Mouse (Mus musculus) forebrain, postnatal 0 days (tissue): ENCODE measurements around the gene Eva1a. TPM values are rescaled to one million over a fixed set of nuclear protein-coding genes. Genes with fewer than 3 reads are reported as not detected.
A peak's percentile ranks its signal among the peaks of the same experiment; 100 is the strongest.

Source experiments
- ATAC-seq: fragments of 200-750 bp; cut with Nextera tagmentation; 2 replicates; pipeline ENCODE4 v1.8.0; 2017; ENCODE audit warnings: mild to moderate bottlenecking, moderate library complexity
- DNase-seq: peaks from one replicate; pipeline ENCODE4 v3.0.0-alpha.2; 2015
- H3K27ac ChIP-seq: fragments of 300-500 bp; sonication (generic); 2 replicates; pipeline ENCODE4 v1.5.1; 2014; ENCODE audit warnings: low read depth, mild to moderate bottlenecking, antibody characterized with exemption, low read length, moderate library complexity, mixed read lengths
- H3K27me3 ChIP-seq: fragments of 300-500 bp; sonication (generic); 2 replicates; pipeline ENCODE4 v1.6.1; 2014; ENCODE audit warnings: mild to moderate bottlenecking, low read length, mixed read lengths; ENCODE audit not compliant: insufficient read depth
- H3K36me3 ChIP-seq: fragments of 300-500 bp; sonication (generic); 2 replicates; pipeline ENCODE4 v1.6.1; 2014; ENCODE audit warnings: mild to moderate bottlenecking, moderate library complexity; ENCODE audit not compliant: insufficient read depth
- H3K4me1 ChIP-seq: fragments of 300-500 bp; sonication (generic); 2 replicates; pipeline ENCODE4 v1.6.1; 2014; ENCODE audit warnings: antibody characterized with exemption; ENCODE audit not compliant: insufficient read depth
- H3K4me2 ChIP-seq: fragments of 300-500 bp; sonication (generic); 2 replicates; pipeline ENCODE4 v1.6.1; 2014; ENCODE audit warnings: low read depth, mild to moderate bottlenecking, moderate library complexity
- H3K4me3 ChIP-seq: fragments of 300-500 bp; sonication (generic); 2 replicates; pipeline ENCODE4 v1.5.1; 2014; ENCODE audit warnings: low read depth, low read length, mixed read lengths
- H3K9ac ChIP-seq: fragments of 300-500 bp; sonication (generic); 2 replicates; pipeline ENCODE4 v1.6.1; 2014; ENCODE audit warnings: mild to moderate bottlenecking
- H3K9me3 ChIP-seq: fragments of 300-500 bp; sonication (generic); 2 replicates; pipeline ENCODE4 v1.6.1; 2016; ENCODE audit warnings: low read length
- CTCF ChIP-seq: sonication (generic); IDR thresholded peaks from 2 replicates; pipeline ENCODE4 v1.5.1; 2016; ENCODE audit warnings: antibody characterized with exemption, control low read depth, low read depth
- WGBS: fragments of 180-500 bp; shearing (Covaris S2); extraction: QIAGEN DNeasy Blood & Tissue Kit; methylation state at CpG from one replicate; pipeline ENCODE4 v1.1.7; 2014; 5-methylcytosine and 5-hydroxymethylcytosine counted together
- polyA plus RNA-seq: library from polyadenylated mRNA; unstranded; fragments of >200 nt; fragmentation: Nextera tagmentation; extraction: Ambion mirVana; gene quantifications from 2 replicates; pipeline ENCODE4 v1.2.1, GENCODE M21; 2015
- total RNA-seq: library from RNA; depleted of rRNA; stranded (reverse); fragments of >200 nt; gene quantifications from 2 replicates; pipeline ENCODE4 v1.2.3, GENCODE M21; 2014

Gene Eva1a
- total and polyA plus RNA-seq, 2 experiments from 2014 or later, result 1.3 to 2.0 TPM

DNA sequence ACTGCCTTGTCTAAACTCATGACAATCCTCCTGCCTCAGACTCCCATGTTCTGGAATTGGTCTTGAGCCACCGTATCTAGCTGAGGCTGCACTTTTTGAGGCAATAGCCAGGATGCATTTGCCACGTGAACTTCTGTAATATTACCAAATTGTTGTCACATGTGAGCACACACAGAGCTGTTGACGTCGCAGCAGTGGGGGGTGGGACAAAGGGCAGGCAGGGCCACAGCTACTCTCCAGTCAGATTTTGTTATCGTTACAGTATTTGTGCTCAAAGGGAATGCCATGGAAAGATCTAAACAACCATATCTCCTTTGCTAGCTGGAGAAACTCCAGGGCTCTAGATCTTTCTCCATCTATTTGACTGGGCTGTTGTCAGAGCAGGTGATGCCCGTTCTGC, 1.6 kb upstream of the Eva1a start:
- H3K27me3 ChIP-seq, result peaks cover 21% of the 10 kb centered on the region
- WGBS, result 78% methylated on average over 6 of the region's 6 CpGs

GRCm38 (mm10) chr6:82039968-82040367, 875 bp upstream of the Eva1a start:
- no peak for TF ChIP-seq CTCF
- Histone ChIP-seq H3K4me1 (peaks cover 8% of the 10 kb centered on the region; the same call in 1 of the 2 replicates), H3K27me3 (peaks cover 21% of the 10 kb centered on the region), H3K9ac (no peak overlapping the region), H3K4me2 (no peak overlapping the region), H3K36me3 (no peaks in the 10 kb centered on the region), H3K27ac (no peak overlapping the region), H3K4me3 (no peak overlapping the region), H3K9me3 (no peaks in the 10 kb centered on the region)
- no peak for DNase-seq
- 74% methylated on average over 7 of the region's 7 CpGs for WGBS
- ATAC-seq, result no peak

More for the DNA sequence above, 1.6 kb upstream of the Eva1a start:
- TF ChIP-seq CTCF, result no peak
- H3K27ac ChIP-seq, result no peak overlapping the region
- no peak overlapping the region for H3K4me3 ChIP-seq
- H3K9me3 ChIP-seq, result no peaks in the 10 kb centered on the region
- no peak overlapping the region for H3K4me2 ChIP-seq
- DNase-seq (no peak), ATAC-seq (no peak)
- no peaks in the 10 kb centered on the region for H3K36me3 ChIP-seq
- H3K9ac ChIP-seq, result no peak overlapping the region
- H3K4me1 ChIP-seq, result peaks cover 8% of the 10 kb centered on the region; the same call in 1 of the 2 replicates

DNA sequence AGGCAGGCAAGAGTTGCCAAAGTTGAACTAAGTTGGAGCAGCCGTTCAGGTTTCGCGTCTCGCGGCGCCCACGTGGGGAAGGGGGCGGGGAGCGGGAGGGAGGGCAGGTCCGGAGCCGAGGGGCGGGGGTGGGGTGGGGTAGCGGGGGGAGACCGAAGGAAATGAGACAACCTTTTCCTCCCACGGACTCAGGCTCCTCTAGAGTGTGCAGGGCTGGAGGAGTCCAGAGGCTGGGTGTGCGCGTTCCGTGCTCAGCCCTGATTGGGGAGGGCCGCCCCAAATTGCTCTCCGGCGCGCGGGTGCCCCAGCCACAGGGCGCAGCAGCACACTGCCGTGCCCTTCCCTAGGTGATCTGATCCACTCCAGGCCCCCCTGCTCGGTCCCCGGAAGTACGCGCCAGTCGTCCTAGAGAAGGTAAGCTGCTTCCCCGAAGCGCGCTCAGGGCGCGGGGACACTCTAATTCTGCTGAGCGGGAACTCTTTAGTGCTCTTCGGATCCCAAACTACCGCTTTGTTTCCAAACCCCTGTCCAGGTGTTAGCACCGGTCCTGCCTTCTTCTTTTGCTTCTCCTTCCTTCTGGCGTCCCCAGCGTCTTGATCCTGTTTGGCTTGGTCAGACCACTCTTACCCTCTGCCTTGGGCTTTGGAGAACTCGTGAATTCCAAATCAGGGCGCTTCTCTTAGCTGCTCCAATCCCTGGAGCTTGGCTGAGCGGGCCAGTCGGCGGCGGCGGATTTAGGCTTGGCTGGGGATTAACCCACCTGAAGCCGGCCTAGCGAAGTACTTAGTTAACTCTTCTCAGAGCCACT, 849 bp downstream of the Eva1a start:
- DNase-seq, result peak; percentile 30
- under 1% methylated on average over 44 of the region's 50 CpGs for WGBS

DNA sequence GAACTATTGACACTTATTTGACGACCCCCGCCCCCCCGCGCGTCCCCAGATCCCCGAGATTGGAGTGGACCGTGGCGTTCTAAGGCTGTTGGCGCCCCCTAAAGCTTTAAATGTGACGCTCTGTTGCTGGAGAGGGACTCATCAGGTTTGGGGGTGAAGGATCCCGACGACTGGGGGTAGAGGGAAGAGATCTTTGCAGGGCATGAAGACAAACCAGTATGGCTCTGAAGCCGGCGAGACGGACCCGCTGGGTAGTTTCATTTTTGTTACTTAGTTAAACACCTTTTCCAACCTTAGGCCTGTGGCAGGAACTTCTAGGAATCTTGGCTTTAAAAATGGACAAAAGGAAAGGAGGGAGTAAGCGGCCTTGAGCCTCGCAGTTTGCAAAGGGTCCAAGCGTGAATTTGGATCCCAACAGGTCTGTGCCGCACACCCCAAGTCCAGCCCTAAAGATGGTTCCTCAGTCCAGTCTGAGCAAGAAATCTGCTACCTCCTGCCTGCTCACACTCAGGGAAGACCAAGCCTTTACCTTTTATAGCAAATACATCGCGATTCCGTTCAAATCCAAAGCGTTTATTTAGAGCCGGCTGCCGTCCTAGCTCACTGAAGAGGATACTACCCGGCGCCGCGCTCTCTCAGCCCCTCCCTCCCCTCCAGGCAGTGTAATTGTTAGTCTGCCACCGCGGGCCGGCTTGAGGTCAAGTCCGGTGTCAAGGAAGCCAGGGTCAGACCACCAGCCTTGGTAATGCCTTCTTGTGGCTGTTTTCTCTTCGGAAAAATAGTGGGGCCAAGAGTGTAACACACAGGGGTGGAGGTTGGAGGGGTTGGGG, 1.7 kb downstream of the Eva1a start:
- peak overlapping the region; percentile 96 for H3K4me2 ChIP-seq
- H3K4me1 ChIP-seq, result peaks cover 8% of the 10 kb centered on the region; the same call in 1 of the 2 replicates
- peak; percentile 47 for DNase-seq
- peak; percentile 38; the same call in 1 of the 2 replicates for TF ChIP-seq CTCF
- peak overlapping the region; percentile 42 for H3K4me3 ChIP-seq
- WGBS, result 2% methylated on average over 35 of the region's 35 CpGs
- peaks cover 21% of the 10 kb centered on the region for H3K27me3 ChIP-seq
- H3K27ac ChIP-seq, result no peak overlapping the region
- peak overlapping the region; percentile 36 for H3K9ac ChIP-seq
- H3K36me3 ChIP-seq, result no peaks in the 10 kb centered on the region
- peak; percentile 57; the same call in 1 of the 2 replicates for ATAC-seq
- no peaks in the 10 kb centered on the region for H3K9me3 ChIP-seq

More for the DNA sequence above, 849 bp downstream of the Eva1a start:
- H3K4me1 ChIP-seq, result peaks cover 8% of the 10 kb centered on the region; the same call in 1 of the 2 replicates
- H3K9ac ChIP-seq, result peak overlapping the region; percentile 36
- peak overlapping the region; percentile 42 for H3K4me3 ChIP-seq
- no peak for TF ChIP-seq CTCF
- H3K27ac ChIP-seq, result no peak overlapping the region
- H3K36me3 ChIP-seq, result no peaks in the 10 kb centered on the region
- H3K4me2 ChIP-seq, result peak overlapping the region; percentile 96
- peak; percentile 50 for ATAC-seq
- no peaks in the 10 kb centered on the region for H3K9me3 ChIP-seq
- peaks cover 21% of the 10 kb centered on the region for H3K27me3 ChIP-seq

GRCm38 (mm10) chr6:82043634-82044033, 2.8 kb downstream of the Eva1a start:
- 65% methylated on average over 4 of the region's 4 CpGs for WGBS
- Histone ChIP-seq H3K4me2 (no peak overlapping the region), H3K9me3 (no peaks in the 10 kb centered on the region), H3K27ac (no peak overlapping the region), H3K4me1 (peaks cover 8% of the 10 kb centered on the region; the same call in 1 of the 2 replicates), H3K9ac (no peak overlapping the region), H3K4me3 (no peak overlapping the region), H3K36me3 (no peaks in the 10 kb centered on the region), H3K27me3 (peaks cover 21% of the 10 kb centered on the region)
- no peak for TF ChIP-seq CTCF
- DNase-seq (no peak), ATAC-seq (no peak)

DNA sequence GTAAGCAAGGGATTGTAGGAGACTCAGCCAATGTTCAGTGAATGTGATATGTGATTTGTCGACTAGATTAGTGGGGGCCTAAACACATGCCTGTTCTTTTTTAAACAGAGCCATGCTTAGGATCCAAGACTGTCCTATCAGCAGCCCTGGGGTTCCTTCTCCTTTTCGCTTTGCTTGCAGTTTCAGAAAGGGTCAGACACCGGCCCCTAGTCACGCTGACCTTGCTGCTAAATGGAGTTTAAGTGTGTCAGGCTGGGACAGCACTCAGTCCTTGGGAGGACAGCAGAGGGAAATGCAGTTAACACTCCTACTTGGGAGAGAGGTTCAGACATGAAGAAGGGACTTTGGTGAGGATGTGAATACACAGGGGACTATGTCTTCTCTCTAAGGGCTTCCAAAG, 3.7 kb downstream of the Eva1a start:
- Histone ChIP-seq H3K9me3 (no peaks in the 10 kb centered on the region), H3K27ac (no peak overlapping the region), H3K27me3 (peaks cover 21% of the 10 kb centered on the region), H3K4me2 (no peak overlapping the region), H3K4me1 (peaks cover 8% of the 10 kb centered on the region; the same call in 1 of the 2 replicates), H3K36me3 (no peaks in the 10 kb centered on the region), H3K9ac (no peak overlapping the region), H3K4me3 (no peak overlapping the region)
- 77% methylated on average over 4 of the region's 4 CpGs for WGBS
- no peak for ATAC-seq
- no peak for TF ChIP-seq CTCF
- DNase-seq, result no peak
